Mouse (Mus musculus): Measurements from ENCODE around the gene Tmc3.

GRCm38 (mm10) chr7:83584639-83585471, at the start of gene Tmc3:
- TF ChIP-seq POLR2A (IDR thresholded peaks at IDR 0.05; ENCODE audit: borderline replicate concordance, low read depth, low read length) = no peak
- TF ChIP-seq CTCF (IDR thresholded peaks at IDR 0.05; ENCODE audit: low read depth, low read length) = no peak

Measured in bone marrow macrophage, adult 2 months (primary cell).